Mouse (Mus musculus): ENCODE results near the gene Gm1123. TPM values are rescaled to one million over a fixed set of nuclear protein-coding genes. Genes with fewer than 3 reads are reported as not detected.

Gm1123 gene
- not detected in 2 replicates for polyA plus RNA-seq (2015; fragmentation: Nextera tagmentation; extraction: Ambion mirVana)

DNA sequence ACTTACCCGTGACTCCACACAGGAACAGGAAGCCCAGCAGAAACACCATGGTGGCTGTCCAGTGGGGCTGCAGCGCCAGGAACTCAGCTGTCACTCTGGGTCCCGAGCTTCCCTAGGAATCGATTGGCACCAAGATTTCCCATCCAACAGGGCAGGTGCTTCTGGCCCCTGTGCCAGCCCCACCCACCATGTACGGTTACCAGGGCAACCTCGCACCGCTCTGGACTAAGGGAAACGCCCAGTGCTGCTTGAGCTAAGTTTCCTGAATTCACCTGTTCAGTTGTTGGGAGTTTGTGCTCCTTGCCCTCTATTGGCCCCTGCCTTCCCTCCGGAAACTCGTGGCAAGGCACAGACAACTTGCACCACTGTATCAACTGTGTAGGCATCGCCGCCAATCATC lies at the start of gene Gm1123:
Gm1123 (minus strand) TSS at position 141 of the 400 bp plus-strand sequence.
- Histone ChIP-seq H3K9ac (replicated peaks) (no peak within 1 kb of the TSS), H3K4me3 (no peak within 1 kb of the TSS), H3K27me3 (no peaks in the 10 kb centered on the region), H3K27ac (replicated peaks) (no peak within 1 kb of the TSS), H3K36me3 (peaks cover under 1% of the 10 kb centered on the region; the same call in 1 of the 2 replicates), H3K4me1 (no peaks in the 10 kb centered on the region), H3K4me2 (replicated peaks) (no peak within 1 kb of the TSS), H3K9me3 (no peaks in the 10 kb centered on the region)
- WGBS = 82% methylated on average over 12 of the region's 12 CpGs
- no peak for ATAC-seq (replicated peaks)

GRCm38 (mm10) chr9:99081718-99082117 lies 46.2 kb upstream of the Gm1123 start:
- Histone ChIP-seq H3K27ac (replicated peaks) (no peak overlapping the region), H3K36me3 (peaks cover 4% of the 10 kb centered on the region; the same call in 1 of the 2 replicates), H3K27me3 (no peaks in the 10 kb centered on the region), H3K9me3 (no peaks in the 10 kb centered on the region), H3K9ac (replicated peaks) (no peak overlapping the region), H3K4me1 (no peaks in the 10 kb centered on the region), H3K4me3 (no peak overlapping the region), H3K4me2 (replicated peaks) (no peak overlapping the region)
- 91% methylated on average over 5 of the region's 5 CpGs for WGBS
- ATAC-seq (replicated peaks) = no peak

- Histone ChIP-seq H3K27ac (replicated peaks) (no peak overlapping the region), H3K4me3 (no peak overlapping the region), H3K9ac (replicated peaks) (no peak overlapping the region), H3K9me3 (no peaks in the 10 kb centered on the region), H3K4me1 (no peaks in the 10 kb centered on the region), H3K36me3 (peaks cover 4% of the 10 kb centered on the region; the same call in 1 of the 2 replicates), H3K4me2 (replicated peaks) (no peak overlapping the region), H3K27me3 (no peaks in the 10 kb centered on the region)
- no peak for ATAC-seq (replicated peaks)
- WGBS = 83% methylated on average over 3 of the region's 3 CpGs
These were observed 45.8 kb upstream of the Gm1123 start for GRCm38 (mm10) chr9:99081308-99081707.

DNA sequence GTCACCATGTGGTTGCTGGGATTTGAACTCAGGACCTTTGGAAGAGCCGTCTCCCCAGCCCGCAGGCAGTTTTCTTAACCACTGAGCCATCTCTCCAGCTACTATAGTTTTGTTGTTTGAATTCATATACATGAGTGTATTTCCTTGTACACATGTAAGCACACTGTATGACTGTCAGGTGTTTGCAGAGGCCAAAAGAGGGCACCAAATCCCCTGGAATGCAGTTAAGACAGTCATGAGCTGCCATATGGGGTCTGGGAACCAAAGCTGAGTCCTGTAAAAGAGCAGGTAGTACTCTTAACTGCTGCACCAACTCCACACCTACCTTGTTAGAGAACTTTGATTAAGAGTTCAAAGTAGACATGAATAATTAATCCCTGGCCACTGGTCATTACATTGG lies 45.1 kb upstream of the Gm1123 start:
- H3K4me3 ChIP-seq = no peak overlapping the region
- no peak overlapping the region for H3K27ac ChIP-seq (replicated peaks)
- no peaks in the 10 kb centered on the region for H3K9me3 ChIP-seq
- H3K4me1 ChIP-seq = no peaks in the 10 kb centered on the region
- no peak overlapping the region for H3K4me2 ChIP-seq (replicated peaks)
- no peaks in the 10 kb centered on the region for H3K27me3 ChIP-seq
- ATAC-seq (replicated peaks) = no peak
- no peak overlapping the region for H3K9ac ChIP-seq (replicated peaks)
- WGBS = 97% methylated on average over 2 of the region's 2 CpGs
- H3K36me3 ChIP-seq = peaks cover 4% of the 10 kb centered on the region; the same call in 1 of the 2 replicates

GRCm38 (mm10) chr9:99074462-99074861 lies 38.9 kb upstream of the Gm1123 start:
- no peak for ATAC-seq (replicated peaks)
- no peak overlapping the region for H3K4me3 ChIP-seq
- H3K27me3 ChIP-seq = no peaks in the 10 kb centered on the region
- 79% methylated on average over 2 of the region's 2 CpGs for WGBS
- H3K9me3 ChIP-seq = no peaks in the 10 kb centered on the region
- no peak overlapping the region for H3K4me2 ChIP-seq (replicated peaks)
- H3K36me3 ChIP-seq = peaks cover 6% of the 10 kb centered on the region; the same call in 1 of the 2 replicates
- H3K27ac ChIP-seq (replicated peaks) = no peak overlapping the region
- no peaks in the 10 kb centered on the region for H3K4me1 ChIP-seq
- H3K9ac ChIP-seq (replicated peaks) = no peak overlapping the region

DNA sequence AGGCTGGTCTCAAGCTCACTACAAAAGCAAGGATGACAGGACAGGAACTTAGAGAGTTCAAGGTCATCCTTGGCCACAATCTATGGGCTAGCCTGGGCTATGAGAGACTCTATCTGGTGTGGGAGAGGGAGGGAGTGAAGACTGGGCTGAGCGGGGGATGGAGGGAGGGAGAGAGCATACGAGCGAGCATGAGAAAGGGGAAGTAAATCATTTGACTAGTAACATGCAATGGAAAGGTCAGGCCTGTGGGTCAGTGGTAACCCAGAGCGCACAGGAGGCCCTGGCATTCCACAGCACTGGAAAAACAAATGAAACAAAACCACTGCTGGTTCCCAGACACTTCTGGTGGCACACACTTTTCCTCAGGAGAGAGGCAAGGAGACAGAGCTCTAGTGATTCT lies 37.0 kb upstream of the Gm1123 start:
- Histone ChIP-seq H3K36me3 (peaks cover 9% of the 10 kb centered on the region; the same call in 1 of the 2 replicates), H3K4me1 (no peaks in the 10 kb centered on the region), H3K4me2 (replicated peaks) (no peak overlapping the region), H3K27ac (replicated peaks) (no peak overlapping the region), H3K9ac (replicated peaks) (no peak overlapping the region), H3K9me3 (no peaks in the 10 kb centered on the region), H3K27me3 (no peaks in the 10 kb centered on the region), H3K4me3 (no peak overlapping the region)
- ATAC-seq (replicated peaks) = no peak
- WGBS = 92% methylated on average over 4 of the region's 4 CpGs

GRCm38 (mm10) chr9:99065311-99065710 lies 29.8 kb upstream of the Gm1123 start:
- peak; percentile 77 for ATAC-seq (replicated peaks)
- H3K4me2 ChIP-seq (replicated peaks) = no peak overlapping the region
- H3K4me1 ChIP-seq = no peaks in the 10 kb centered on the region
- H3K36me3 ChIP-seq = peaks cover 9% of the 10 kb centered on the region; the same call in 1 of the 2 replicates
- no peaks in the 10 kb centered on the region for H3K9me3 ChIP-seq
- H3K4me3 ChIP-seq = no peak overlapping the region
- peak overlapping the region; percentile 66 for H3K27ac ChIP-seq (replicated peaks)
- no peak overlapping the region for H3K9ac ChIP-seq (replicated peaks)
- WGBS = 71% methylated on average over 5 of the region's 5 CpGs
- no peaks in the 10 kb centered on the region for H3K27me3 ChIP-seq

- Histone ChIP-seq H3K27me3 (no peaks in the 10 kb centered on the region), H3K27ac (replicated peaks) (0 out of 2 replicates have a peak overlapping the region, but pooled peaks have one; percentile 66), H3K36me3 (peaks cover under 1% of the 10 kb centered on the region; the same call in 1 of the 2 replicates), H3K9me3 (no peaks in the 10 kb centered on the region), H3K9ac (replicated peaks) (no peak overlapping the region), H3K4me1 (no peaks in the 10 kb centered on the region), H3K4me3 (no peak overlapping the region), H3K4me2 (replicated peaks) (no peak overlapping the region)
- ATAC-seq (replicated peaks) = peak; percentile 49
- 44% methylated on average over 2 of the region's 2 CpGs for WGBS
These were observed 28.7 kb upstream of the Gm1123 start for GRCm38 (mm10) chr9:99064216-99064615.

- Histone ChIP-seq H3K4me1 (no peaks in the 10 kb centered on the region), H3K27ac (replicated peaks) (no peak overlapping the region), H3K36me3 (peaks cover 3% of the 10 kb centered on the region; the same call in 1 of the 2 replicates), H3K9me3 (no peaks in the 10 kb centered on the region), H3K27me3 (no peaks in the 10 kb centered on the region), H3K4me2 (replicated peaks) (no peak overlapping the region), H3K9ac (replicated peaks) (no peak overlapping the region), H3K4me3 (no peak overlapping the region)
- 36% methylated on average over 7 of the region's 7 CpGs for WGBS
- ATAC-seq (replicated peaks) = peak; percentile 54; the same call in 1 of the 2 replicates
These were observed 27.0 kb upstream of the Gm1123 start for GRCm38 (mm10) chr9:99062544-99062943.

- 0 out of 2 replicates have a peak, but pooled peaks have one; percentile 43 for ATAC-seq (replicated peaks)
- 72% methylated on average over 3 of the region's 3 CpGs for WGBS
These were observed 22.2 kb upstream of the Gm1123 start for GRCm38 (mm10) chr9:99057751-99058150.

GRCm38 (mm10) chr9:99049760-99050159 lies 14.2 kb upstream of the Gm1123 start:
- Histone ChIP-seq H3K4me2 (replicated peaks) (no peak overlapping the region), H3K36me3 (peaks cover 15% of the 10 kb centered on the region; the same call in 1 of the 2 replicates), H3K27me3 (no peaks in the 10 kb centered on the region), H3K9me3 (no peaks in the 10 kb centered on the region), H3K4me1 (peaks cover 6% of the 10 kb centered on the region; the same call in 1 of the 2 replicates), H3K4me3 (no peak overlapping the region), H3K9ac (replicated peaks) (no peak overlapping the region), H3K27ac (replicated peaks) (0 out of 2 replicates have a peak overlapping the region, but pooled peaks have one; percentile 8)
- ATAC-seq (replicated peaks) = no peak
- WGBS = 80% methylated on average over 6 of the region's 6 CpGs

More at GRCm38 (mm10) chr9:99057751-99058150, 22.2 kb upstream of the Gm1123 start:
- Histone ChIP-seq H3K9ac (replicated peaks) (no peak overlapping the region), H3K4me3 (no peak overlapping the region), H3K36me3 (peaks cover 7% of the 10 kb centered on the region; the same call in 1 of the 2 replicates), H3K27me3 (no peaks in the 10 kb centered on the region), H3K4me1 (no peaks in the 10 kb centered on the region), H3K27ac (replicated peaks) (no peak overlapping the region), H3K4me2 (replicated peaks) (no peak overlapping the region), H3K9me3 (no peaks in the 10 kb centered on the region)

DNA sequence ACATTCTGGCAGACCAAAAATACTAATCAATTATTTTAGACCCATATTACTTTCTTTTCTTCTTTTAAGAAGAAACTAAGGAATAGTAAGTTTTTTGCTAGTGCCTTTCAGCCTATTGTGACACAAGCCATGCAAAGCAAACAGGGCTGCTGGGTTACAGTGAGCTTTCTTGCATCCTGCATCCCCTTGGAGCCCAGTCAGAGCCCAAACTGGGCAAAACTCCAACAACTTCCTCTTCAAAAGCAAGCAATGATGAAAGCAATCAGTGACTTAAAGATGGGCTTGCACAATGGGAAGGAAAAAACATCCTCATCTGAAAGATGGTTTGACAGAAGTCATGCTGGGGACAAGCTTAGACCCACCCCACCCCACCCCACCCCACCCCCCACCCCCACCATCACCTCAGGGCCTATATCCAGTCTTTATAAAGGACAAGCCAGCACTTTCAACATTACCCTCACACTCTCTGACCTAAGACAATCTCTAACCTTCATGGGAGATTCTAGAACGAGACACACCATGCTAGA lies 13.3 kb upstream of the Gm1123 start:
- no peaks in the 10 kb centered on the region for H3K9me3 ChIP-seq
- no peak for ATAC-seq (replicated peaks)
- H3K4me3 ChIP-seq = no peak overlapping the region
- H3K4me2 ChIP-seq (replicated peaks) = no peak overlapping the region
- H3K36me3 ChIP-seq = peaks cover 13% of the 10 kb centered on the region; the same call in 1 of the 2 replicates
- H3K27me3 ChIP-seq = no peaks in the 10 kb centered on the region
- peaks cover 9% of the 10 kb centered on the region for H3K4me1 ChIP-seq
- no peak overlapping the region for H3K9ac ChIP-seq (replicated peaks)
- 68% methylated on average over 1 of the region's 1 CpGs for WGBS
- H3K27ac ChIP-seq (replicated peaks) = no peak overlapping the region
